Mouse (Mus musculus) lung, embryonic 16.5 days (tissue): ENCODE results near the gene Gm43638. TPM values are rescaled to one million over a fixed set of nuclear protein-coding genes. Genes with fewer than 3 reads are reported as not detected.
"Not testable (repeated sequence)": the region's sequence is repeated elsewhere in the genome, so short reads cannot be mapped to it uniquely, and the experiment has no call there.

Experiments used
- ATAC-seq: fragments of 200-750 bp; cut with Nextera tagmentation; 2 replicates; pipeline ENCODE4 v1.8.0; 2017; ENCODE audit warnings: low read depth, mild to moderate bottlenecking, moderate library complexity
- H3K27ac ChIP-seq: fragments of 300-500 bp; sonication (generic); 2 replicates; pipeline ENCODE4 v1.5.1; 2014; ENCODE audit warnings: mild to moderate bottlenecking, control low read depth, low read length
- H3K27me3 ChIP-seq: fragments of 300-500 bp; sonication (generic); 2 replicates; pipeline ENCODE4 v1.6.1; 2014; ENCODE audit warnings: low read depth, low read length, mixed read lengths; ENCODE audit not compliant: control insufficient read depth, insufficient read depth
- H3K36me3 ChIP-seq: fragments of 300-500 bp; sonication (generic); 2 replicates; pipeline ENCODE4 v1.6.1; 2014; ENCODE audit warnings: low read length; ENCODE audit not compliant: control insufficient read depth, insufficient read depth
- H3K4me1 ChIP-seq: fragments of 300-500 bp; sonication (generic); replicated peaks from 2 replicates; pipeline ENCODE4 v1.6.1; 2014; ENCODE audit warnings: low read length, mixed read lengths; ENCODE audit not compliant: control insufficient read depth, insufficient read depth
- H3K4me2 ChIP-seq: fragments of 300-500 bp; sonication (generic); 2 replicates; pipeline ENCODE4 v1.6.1; 2014; ENCODE audit warnings: low read depth, low read length, control low read depth
- H3K4me3 ChIP-seq: fragments of 300-500 bp; sonication (generic); 2 replicates; pipeline ENCODE4 v1.5.1; 2014; ENCODE audit warnings: mild to moderate bottlenecking, low read length, control low read depth
- H3K9ac ChIP-seq: fragments of 300-500 bp; sonication (generic); 2 replicates; pipeline ENCODE4 v1.6.1; 2014; ENCODE audit warnings: low read length, control low read depth
- H3K9me3 ChIP-seq: fragments of 300-500 bp; sonication (generic); 2 replicates; pipeline ENCODE4 v1.6.1; 2016; ENCODE audit warnings: low read length; ENCODE audit not compliant: control insufficient read depth
- WGBS: fragments of 180-500 bp; shearing (Covaris S2); extraction: QIAGEN DNeasy Blood & Tissue Kit; methylation state at CpG from one replicate; pipeline ENCODE4 v1.1.7; 2014; 5-methylcytosine and 5-hydroxymethylcytosine counted together
- polyA plus RNA-seq: library from polyadenylated mRNA; unstranded; fragments of >200 nt; fragmentation: Nextera tagmentation; extraction: Ambion mirVana; gene quantifications from 2 replicates; pipeline ENCODE4 v1.2.1, GENCODE M21; 2015

Gene Gm43638
- polyA plus RNA-seq, 1 experiment from 2014 or later, result not detected

DNA sequence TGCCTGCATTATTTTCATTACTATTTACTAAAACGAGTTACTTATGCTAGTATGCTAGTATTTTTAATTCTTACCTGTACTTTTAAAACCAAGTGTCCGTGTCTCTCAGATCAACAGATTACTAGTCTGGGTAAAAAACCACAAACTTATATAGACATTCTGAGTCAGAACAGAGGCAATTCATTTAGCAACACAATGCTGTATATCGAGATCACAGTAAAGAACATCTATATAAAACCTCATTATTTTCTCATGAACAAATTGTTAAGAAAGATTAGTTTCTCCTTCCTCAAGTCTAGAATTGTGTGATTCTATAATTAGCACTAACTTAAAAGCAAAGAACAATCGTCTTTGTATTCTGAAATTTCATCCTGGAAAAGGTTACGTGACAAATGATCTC is 4.4 kb downstream of the Gm43638 start, which contains the start of gene Ugt2a2:
Gene Ugt2a2, minus strand, starts transcription at position 101 of the 400 bp plus-strand sequence.
- Histone ChIP-seq H3K4me3 (no peak within 1 kb of the TSS), H3K36me3 (no peaks in the 10 kb centered on the region), H3K4me1 (no peaks in the 10 kb centered on the region), H3K27me3 (no peaks in the 10 kb centered on the region), H3K4me2 (no peak within 1 kb of the TSS), H3K9ac (no peak within 1 kb of the TSS), H3K9me3 (no peaks in the 10 kb centered on the region), H3K27ac (no peak within 1 kb of the TSS)
- 73% methylated on average over 5 of the region's 5 CpGs for WGBS
- ATAC-seq, result no peak

DNA sequence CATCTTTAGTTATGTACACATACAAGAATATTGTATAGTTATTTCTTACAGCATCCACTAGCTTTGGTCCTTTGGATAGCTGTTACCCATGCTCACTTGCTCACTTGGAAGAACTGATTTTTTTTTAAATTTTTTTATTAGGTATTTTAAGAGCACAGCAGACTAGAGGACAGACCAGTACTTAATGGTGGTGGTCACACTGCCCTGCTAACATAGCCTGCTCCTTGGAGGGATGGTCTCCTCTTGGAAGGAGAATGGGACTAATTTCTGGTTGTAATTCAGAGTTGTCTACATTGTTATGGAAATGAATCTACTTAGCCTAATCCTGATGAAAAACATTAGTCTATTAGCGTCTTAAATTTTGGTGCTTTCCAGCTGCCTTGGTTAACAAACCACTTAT is 27.8 kb downstream of the Gm43638 start:
- no peaks in the 10 kb centered on the region for H3K36me3 ChIP-seq
- H3K9ac ChIP-seq, result no peak overlapping the region
- H3K27me3 ChIP-seq, result no peaks in the 10 kb centered on the region
- H3K27ac ChIP-seq, result no peak overlapping the region
- no peak for ATAC-seq
- H3K4me1 ChIP-seq, result no peaks in the 10 kb centered on the region
- no peaks in the 10 kb centered on the region for H3K9me3 ChIP-seq
- no peak overlapping the region for H3K4me2 ChIP-seq
- H3K4me3 ChIP-seq, result no peak overlapping the region
- 57% methylated on average over 1 of the region's 1 CpGs for WGBS

DNA sequence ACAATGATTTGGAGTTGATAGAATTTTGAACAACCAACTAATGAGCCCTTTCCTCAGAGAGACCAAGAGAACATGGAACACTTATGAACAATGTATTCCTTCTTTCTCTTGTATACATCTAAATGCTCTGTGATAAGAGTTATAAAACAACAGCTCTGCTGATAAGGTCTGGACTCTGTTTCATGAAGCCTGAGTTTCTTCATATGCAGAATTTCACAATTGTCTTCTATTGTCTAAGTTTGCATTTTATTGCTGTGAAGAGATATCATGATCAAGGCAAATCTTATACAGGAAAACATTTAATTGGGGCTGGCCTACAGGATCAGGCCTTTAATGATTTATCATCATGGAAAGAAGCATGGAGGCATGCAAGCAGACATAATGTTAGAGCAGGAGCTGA is 28.9 kb downstream of the Gm43638 start:
- H3K4me3 ChIP-seq, result no peak overlapping the region
- no peak overlapping the region for H3K4me2 ChIP-seq
- ATAC-seq, result no peak
- no peaks in the 10 kb centered on the region for H3K9me3 ChIP-seq
- H3K27me3 ChIP-seq, result no peaks in the 10 kb centered on the region
- H3K9ac ChIP-seq, result no peak overlapping the region
- no peaks in the 10 kb centered on the region for H3K4me1 ChIP-seq
- H3K36me3 ChIP-seq, result no peaks in the 10 kb centered on the region
- no peak overlapping the region for H3K27ac ChIP-seq

DNA sequence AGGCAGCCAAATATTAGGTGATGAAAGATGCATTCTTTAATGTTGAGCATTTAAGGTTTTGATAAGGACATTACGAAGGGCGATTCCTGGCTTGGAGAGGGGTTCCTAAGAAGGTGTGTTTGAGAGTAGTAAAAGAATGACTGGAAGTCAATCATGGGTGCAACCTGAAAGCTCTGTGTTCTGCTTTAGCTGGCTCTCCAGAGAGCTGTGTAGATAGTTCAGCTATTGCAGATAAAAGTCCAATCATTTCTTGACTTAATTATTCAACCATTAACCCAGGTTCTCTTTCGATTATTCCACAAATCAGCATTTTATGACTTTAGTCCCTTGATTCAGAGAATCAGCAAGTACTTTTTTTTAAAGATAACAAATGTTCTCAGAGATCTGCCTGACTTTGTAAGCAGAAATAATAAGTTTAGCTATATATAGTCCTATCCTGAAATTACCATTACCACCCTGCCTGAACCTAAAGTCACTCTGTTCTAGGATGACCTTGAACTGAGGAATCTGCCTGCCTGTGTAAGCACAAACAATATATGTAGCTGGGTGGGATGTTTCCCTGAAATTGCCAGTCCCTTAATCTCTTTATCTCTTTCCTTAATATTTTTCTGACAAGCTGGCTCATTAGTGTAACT is 30.3 kb downstream of the Gm43638 start:
- WGBS, result 73% methylated on average over 3 of the region's 3 CpGs
- no peak for ATAC-seq
- Histone ChIP-seq H3K27ac (no peak overlapping the region), H3K27me3 (no peaks in the 10 kb centered on the region), H3K4me3 (no peak overlapping the region), H3K4me1 (no peaks in the 10 kb centered on the region), H3K9ac (no peak overlapping the region), H3K9me3 (no peaks in the 10 kb centered on the region), H3K4me2 (no peak overlapping the region), H3K36me3 (no peaks in the 10 kb centered on the region)

DNA sequence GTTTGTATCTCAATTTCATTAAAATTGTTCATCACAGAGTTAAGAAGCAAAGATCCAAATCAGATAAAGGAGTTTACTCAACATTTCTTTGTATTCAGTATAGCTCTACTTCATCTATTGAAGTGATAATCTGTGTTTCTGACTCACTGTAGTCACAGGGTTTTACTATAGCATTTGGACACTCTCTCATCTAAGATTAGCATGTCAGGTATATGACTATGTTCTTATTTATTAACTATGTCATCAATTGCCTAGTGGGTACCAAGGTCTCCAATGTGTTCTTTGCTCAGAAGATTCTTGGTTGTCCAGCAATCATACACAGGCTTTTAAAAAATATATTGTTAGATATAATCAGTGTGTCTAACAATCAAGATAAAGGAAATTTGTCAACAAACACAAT is 31.1 kb downstream of the Gm43638 start:
- Histone ChIP-seq H3K9ac (no peak overlapping the region), H3K36me3 (no peaks in the 10 kb centered on the region), H3K4me3 (no peak overlapping the region), H3K9me3 (no peaks in the 10 kb centered on the region), H3K4me2 (no peak overlapping the region), H3K27me3 (no peaks in the 10 kb centered on the region), H3K4me1 (no peaks in the 10 kb centered on the region), H3K27ac (no peak overlapping the region)
- no peak for ATAC-seq

DNA sequence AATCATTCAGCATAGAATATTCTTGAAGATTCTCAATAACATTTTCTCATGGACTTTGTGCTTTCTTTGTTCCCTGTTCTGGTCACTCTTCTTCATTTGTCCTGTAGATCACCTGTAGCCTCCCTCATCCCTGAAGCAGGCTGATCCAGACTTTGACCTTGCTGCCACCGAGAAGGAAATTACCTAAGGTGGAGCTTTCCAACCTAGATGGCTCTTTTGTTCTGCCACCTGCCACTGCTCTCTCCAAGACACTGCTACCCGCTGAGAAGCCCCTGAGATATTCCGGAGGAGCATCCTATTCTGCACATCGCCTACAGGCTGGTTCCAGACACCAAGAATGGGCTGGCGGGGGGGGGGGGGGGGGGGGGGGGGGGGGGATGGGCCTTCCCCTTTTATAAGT is 34.1 kb downstream of the Gm43638 start:
- not testable (repeated sequence) for H3K4me2 ChIP-seq, H3K36me3 ChIP-seq, ATAC-seq, H3K27me3 ChIP-seq, H3K4me1 ChIP-seq, H3K4me3 ChIP-seq, H3K27ac ChIP-seq, H3K9ac ChIP-seq, H3K9me3 ChIP-seq
- WGBS, result 72% methylated on average over 4 of the region's 5 CpGs

DNA sequence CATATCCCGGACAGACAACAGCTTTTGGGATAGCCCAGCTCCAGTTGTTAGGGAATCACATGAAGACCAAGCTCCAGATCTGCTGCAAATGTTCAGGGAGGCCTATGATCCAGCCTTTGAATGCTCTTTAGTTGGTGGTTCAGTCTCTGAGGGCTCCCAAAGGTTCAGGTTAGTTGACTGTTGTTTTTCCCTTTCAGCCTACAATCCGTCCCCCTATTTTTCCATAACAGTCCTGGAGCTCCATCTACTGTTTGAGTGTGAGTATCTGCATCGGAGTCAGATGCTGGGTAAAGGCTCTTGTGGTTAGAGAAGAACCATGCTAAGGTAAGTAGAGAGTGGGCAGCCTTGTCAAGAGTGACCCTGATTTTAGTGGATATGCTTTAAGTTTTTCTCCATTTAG is 50.3 kb downstream of the Gm43638 start:
- ATAC-seq, result no peak
- no peaks in the 10 kb centered on the region for H3K4me1 ChIP-seq
- 32% methylated on average over 3 of the region's 3 CpGs for WGBS

DNA sequence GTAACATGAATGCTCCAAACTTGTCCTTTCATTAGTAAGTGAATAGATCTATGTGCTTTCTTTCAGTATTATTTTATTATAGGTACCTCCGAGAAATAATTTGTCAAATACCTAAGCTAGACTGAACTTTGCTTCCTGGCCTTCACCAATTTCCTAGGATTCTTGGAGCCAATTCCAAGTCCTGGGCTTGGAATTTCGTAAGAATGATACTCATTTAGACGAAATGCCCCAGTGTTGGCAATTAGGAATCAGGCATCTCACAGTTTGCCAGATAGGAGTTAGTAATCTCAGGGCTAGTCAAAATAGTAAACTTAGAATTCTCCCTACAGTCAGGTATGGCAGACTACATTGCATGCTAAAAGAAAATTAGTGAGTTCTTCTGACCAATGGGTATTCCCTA is 60.9 kb downstream of the Gm43638 start:
- Histone ChIP-seq H3K27ac (no peak overlapping the region), H3K27me3 (no peaks in the 10 kb centered on the region), H3K9me3 (no peaks in the 10 kb centered on the region), H3K9ac (no peak overlapping the region), H3K36me3 (no peaks in the 10 kb centered on the region), H3K4me3 (no peak overlapping the region), H3K4me2 (no peak overlapping the region), H3K4me1 (no peaks in the 10 kb centered on the region)
- ATAC-seq, result no peak
- WGBS, result 72% methylated on average over 3 of the region's 3 CpGs

More for the DNA sequence above, 50.3 kb downstream of the Gm43638 start:
- H3K9me3 ChIP-seq, result no peaks in the 10 kb centered on the region
- no peak overlapping the region for H3K27ac ChIP-seq
- no peak overlapping the region for H3K9ac ChIP-seq
- H3K4me3 ChIP-seq, result no peak overlapping the region
- H3K36me3 ChIP-seq, result no peaks in the 10 kb centered on the region
- no peaks in the 10 kb centered on the region for H3K27me3 ChIP-seq
- no peak overlapping the region for H3K4me2 ChIP-seq

DNA sequence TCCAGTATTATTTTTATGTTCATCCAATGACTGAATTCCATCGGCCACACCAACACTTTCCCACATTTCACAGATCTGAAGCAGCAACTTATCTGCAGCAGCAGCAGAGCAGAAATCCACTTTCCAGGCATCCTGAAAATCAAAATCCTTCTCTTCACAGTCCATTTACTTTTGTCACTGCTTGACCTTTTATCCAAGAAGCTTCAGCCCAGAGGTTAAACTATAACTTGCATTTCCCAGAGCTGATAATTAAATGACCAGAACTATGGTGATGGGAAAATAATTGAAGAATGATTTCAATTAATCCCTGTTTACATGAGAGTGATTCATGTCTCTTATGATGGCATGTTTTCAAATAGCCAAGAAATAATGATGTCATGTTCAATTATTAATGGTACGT is 62.6 kb downstream of the Gm43638 start, which contains the start of gene Ugt2b38:
Gene Ugt2b38, minus strand, starts transcription at position 163 of the 400 bp plus-strand sequence.
- not testable (repeated sequence) for H3K27me3 ChIP-seq, H3K4me3 ChIP-seq, ATAC-seq, H3K9me3 ChIP-seq, H3K36me3 ChIP-seq, H3K27ac ChIP-seq, H3K9ac ChIP-seq, H3K4me2 ChIP-seq, H3K4me1 ChIP-seq
- WGBS, result 83% methylated on average over 1 of the region's 2 CpGs
